Mouse (Mus musculus): ENCODE data around the gene Slc7a14.

Slc7a14 gene

DNA sequence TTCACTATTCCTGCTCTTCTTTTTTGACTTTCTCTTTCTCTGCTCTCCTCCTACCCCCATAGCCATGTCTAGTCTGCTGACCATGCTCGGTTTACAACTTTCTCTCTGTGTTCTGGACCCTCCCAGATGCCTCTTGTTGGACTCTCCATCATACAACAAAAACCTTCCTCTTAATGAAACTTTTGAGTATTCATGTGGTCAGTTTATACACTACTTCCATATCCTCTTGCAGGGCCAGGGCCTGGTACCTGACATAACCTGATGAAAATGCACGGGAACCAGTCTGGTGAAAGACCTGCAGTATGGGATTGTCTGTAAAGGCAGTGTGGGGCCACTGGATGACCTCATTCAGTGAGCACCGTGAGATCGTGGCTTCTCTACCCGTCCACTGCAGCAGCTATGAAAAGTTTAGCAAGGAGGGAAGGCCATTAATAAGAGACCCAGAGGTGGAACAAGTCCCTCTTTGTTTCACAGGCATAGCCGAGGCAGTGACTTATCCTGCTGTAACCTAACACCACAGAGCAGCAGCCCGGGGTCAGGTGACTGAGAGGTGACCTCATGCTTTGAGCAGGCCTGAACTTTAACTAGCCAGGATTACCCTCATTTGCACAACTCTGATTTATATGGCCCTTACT lies 49.7 kb downstream of the Slc7a14 start:
- peak; percentile 39 for DNase-seq

DNA sequence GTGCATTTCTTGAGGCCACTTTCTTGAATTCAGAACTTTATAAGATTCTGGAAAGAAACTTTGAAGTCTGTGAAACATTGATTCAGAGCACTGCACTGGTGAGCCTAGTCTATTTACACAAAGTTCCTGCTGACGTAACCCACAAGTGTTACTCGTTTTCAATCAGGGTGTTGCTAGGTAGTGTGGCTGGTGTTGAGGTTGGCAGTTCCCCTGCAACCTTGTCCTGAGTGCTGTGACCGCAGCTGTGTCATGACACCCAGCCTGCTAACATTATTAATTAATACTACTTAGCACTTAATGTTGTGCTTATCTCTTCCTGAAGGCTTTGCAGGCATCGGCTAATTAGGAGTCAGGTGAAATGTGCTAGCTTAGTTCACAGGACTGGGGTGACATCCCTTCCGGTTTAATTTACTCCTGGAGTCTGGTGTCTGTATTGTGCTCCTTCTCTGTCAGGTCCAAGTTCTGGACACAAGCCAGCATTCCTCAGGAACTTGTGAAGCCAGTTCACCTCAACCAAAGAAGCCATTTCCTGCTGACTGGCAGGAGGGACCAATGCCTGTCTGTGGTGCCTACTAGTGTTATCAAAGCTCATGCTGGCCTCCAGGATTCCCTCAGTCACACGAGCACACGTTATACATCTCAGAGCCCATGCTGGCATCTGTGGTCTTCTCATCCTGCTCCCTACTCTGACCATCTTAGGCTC lies 50.5 kb downstream of the Slc7a14 start:
- peak; percentile 32 for DNase-seq

DNA sequence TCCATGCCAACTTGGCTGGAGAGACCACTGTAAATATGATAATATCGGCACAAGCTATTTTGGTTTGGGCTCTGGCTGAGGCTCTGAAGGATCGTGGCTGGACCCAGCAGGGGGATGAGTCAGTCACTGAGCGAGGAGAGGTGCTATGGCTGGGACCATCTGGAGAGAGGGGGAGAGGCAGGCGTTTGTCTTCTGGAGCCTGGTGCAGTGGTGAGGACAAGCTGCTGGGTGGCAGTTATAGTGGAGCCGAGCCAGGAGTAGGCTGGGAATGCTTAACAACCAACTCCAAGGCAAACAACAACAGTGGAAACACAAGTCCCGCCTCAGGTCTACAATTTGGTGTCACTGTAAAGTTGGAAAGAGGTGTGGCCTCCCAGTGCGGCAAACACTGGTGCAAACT lies 55.8 kb downstream of the Slc7a14 start:
- DNase-seq: no peak

DNA sequence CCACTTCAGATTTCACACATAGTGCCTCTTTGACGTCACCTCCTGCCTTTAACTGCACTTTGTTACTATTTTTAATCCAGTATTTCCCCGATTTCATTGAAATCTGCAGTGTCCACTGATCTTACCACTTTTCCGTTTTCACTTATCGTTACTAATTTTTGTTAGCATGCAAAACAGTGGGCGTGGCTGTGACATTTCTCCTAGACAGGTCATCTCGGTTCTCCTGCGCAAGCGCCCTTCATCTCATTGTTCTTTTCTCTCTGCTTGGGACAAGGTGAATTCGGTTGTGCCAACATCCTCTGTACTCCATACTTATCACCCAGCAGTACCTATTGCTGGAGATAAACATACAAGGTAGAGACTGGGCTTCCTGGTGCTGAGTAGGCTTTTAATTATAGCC lies 56.3 kb downstream of the Slc7a14 start:
- DNase-seq: no peak

DNA sequence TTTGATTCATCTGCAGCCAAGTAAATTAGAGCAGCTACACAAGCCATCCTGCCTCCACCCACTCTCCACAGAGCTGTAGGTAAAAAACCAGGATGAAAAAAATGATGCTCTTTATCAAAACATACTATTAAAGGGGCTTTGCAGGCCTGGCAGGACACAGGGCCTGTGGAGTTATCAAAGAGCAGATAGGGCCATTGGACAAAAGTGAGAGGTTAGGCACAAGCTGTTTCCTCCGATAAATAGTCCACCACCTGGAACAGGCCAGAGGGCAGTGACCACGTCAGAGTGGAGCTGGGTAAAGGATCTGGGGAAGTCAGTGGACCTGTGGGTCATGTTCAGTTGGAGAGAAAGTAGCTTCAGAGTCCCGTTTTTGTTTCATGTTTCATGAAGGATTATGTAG lies 57.6 kb downstream of the Slc7a14 start:
- DNase-seq: no peak

DNA sequence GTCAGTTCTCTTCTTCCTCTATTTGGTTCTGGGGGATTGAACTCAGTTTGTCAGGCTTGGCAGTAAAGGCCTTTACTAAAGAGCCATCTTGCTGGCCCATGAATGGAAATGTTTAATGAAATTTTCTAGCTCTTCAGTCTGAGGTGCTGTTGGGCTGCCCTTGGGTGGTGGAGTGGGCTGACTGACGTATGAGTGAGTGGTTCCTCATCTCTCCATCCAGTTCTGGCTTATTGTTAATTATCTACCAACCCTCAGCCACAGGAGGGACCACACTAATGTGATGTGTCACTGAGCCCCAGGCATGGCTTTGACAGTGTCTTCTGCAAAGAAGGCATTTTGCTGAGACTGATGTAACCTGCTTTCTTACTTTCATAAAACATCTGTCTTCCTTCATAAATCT lies 66.7 kb downstream of the Slc7a14 start:
- no peak for DNase-seq

DNA sequence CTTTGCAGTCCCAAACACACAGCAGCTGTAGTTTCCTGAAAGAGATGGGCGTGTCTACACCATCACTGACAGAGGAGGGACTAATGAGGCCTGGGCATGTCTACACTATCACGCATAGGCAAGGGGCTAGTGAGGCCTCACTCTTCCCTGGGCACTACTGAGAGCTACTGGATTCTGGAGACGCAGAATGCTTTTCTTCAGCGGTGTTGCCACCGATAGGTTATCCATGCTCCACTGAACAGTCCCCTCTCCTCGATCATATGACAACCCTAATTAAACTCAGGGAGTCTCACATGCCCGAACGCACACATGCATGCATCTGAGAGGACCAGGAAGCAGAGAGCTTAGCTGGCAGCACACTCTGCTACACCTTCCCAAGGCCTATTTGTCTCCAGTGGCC lies 69.3 kb downstream of the Slc7a14 start:
- DNase-seq: no peak

DNA sequence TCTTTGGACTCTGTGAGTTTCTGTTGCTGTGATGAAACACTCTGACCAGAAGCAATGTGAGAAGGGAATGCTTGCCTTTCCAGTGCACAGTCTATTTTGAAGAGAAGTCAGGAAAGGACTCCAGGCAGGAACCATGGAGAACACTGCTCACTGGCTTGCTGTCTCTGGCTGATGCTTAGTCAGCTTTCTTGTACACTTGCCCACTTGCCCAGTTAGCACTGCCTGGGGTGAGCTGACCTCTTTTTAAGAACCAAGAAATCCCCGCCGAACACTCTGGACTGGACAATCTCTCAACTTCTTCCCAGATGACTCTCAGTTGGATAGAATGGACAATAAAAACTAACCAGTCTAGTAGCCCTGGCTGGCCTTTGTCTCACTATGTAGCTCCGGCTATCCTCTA lies 70.5 kb downstream of the Slc7a14 start:
- no peak for DNase-seq

DNA sequence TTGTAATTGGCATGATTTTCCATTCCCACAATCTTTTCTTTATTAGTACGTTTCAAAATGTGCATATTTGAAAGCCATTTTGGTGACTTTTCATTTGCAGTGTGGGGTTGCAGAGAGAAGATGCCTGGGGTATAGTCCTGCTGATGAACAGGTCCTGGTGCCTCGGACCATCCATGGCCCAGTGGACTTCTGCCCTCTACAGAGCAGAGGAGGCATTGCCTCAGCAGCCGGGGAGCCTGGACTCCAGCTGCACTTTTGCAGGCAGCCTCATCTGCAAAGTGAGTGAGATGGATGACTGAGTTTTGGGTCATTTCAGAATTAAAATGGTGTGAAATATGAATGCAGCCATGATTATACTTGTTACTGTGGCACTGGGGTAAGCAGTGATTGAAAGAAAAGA lies 72.2 kb downstream of the Slc7a14 start:
- DNase-seq: peak; percentile 38

DNA sequence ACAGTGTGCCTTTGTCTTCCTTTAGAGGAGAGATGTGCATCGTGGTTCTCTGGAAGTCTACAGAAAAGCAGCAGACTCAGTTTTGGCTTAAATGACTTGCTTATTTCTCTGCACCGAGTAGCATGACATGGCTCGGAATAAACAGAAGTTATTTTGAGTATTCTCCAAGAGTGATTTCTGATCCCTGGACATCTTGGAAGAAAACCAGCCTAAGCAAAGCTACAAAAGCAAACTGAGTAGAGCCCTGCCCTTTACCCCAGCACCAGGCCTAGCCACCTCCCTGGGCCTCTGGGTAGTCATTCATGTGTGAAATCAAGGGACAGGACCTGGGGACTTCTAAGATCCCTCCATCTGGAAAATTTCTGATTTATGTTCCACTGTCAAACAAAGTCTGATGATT lies 74.0 kb downstream of the Slc7a14 start:
- DNase-seq: peak; percentile 17

DNA sequence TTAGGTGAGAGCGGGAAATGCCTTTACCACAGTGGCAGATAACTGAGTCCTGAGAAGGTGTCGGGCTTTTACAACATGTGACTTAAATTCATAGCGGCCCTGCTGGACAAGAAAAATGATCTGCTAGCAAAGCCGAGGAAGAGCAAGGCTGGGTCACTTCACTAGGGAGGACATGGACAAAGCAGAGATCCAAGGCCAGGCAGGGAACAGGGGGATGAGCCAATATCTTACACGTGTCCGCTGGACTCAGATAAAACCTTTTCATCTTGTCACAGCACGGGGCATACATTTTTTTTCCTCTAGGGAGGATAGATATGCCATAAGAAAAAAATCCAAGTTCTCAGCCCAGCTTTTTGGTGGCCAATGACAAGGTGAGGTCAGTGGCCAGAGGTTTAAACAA lies 75.8 kb downstream of the Slc7a14 start:
- DNase-seq: no peak

DNA sequence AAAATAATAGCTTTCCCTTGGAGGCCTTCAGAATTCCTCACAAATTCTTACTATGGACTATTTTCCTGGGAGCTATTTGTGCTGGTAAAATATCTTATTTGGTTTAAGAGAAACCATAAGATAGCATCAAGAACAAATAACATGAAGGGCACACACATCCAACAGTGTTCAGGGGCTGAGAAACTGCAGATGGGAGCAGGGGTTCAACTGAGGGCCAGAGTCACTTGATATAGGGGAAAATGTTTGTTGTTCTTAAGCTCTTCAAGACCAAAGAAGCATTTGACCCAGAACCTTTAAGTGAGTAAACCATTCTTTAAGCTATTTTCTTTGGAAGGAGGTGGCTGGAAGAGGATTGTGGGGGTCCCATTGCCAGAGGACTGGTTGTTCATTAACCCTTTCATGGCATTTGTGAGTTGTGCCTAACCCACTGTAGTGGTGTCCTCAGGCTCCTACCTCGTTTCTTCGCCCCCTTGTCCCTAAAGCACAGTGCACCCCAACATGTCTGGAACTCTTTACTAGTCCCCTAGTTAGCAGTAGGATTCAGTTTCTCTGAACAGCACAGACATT lies 76.3 kb downstream of the Slc7a14 start:
- no peak for DNase-seq

DNA sequence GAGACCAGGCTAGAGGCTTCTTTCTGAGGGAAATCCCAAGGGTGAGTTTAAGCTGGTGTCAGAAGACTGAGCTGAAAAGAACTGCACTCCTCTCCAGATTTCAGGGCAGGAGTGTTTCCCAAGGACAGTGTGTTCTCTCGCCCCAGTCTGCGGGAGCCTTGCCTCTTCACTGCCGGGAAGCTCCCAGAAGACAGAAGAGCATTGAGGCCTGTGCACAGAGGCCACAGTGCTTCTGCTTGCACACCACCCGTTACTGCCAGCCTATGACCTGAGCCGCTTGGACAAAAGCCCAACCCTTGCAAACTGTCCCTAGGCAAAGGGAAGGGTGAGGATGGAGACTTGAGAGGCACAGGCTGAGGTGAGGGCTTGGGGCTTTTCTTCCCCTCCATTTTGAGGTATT lies 80.9 kb downstream of the Slc7a14 start:
- DNase-seq: no peak

DNA sequence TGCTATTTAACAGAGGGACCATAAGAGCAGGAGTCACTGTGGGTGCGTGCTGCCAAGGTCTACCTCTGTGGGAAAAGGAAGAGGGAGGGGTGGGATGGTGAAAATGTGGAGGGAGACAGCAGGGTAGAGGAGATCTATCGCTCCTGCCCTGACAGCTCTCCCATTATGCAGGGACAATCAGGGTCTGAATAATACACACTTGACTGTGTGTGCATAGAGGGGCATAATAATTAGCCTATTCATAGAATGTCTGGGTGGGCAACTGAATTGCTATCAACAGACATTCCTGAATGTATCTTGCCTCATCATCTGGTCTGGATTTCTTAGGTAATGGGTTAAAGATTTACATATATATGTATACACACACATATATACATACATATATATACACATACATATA lies 81.7 kb downstream of the Slc7a14 start:
- no peak for DNase-seq

DNA sequence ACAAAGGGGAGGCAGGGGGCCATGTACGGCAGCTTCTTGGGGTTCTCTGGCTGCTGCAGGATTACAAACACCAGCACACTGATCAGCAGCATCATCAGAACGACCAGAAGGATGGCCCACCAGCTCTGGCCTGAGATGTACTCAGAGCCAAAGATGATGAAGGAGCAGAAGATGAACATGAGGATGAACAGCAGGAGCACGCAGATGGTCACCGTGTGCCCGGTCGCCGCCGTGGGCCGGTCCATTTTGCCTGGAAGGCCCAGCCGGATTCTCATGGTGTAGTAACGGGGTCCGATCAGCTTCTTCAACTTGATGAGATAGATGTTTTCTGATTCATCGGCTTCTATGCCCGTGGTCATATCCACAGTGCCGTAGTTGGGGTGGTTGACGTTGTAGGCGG lies 86.6 kb downstream of the Slc7a14 start:
- DNase-seq: no peak

DNA sequence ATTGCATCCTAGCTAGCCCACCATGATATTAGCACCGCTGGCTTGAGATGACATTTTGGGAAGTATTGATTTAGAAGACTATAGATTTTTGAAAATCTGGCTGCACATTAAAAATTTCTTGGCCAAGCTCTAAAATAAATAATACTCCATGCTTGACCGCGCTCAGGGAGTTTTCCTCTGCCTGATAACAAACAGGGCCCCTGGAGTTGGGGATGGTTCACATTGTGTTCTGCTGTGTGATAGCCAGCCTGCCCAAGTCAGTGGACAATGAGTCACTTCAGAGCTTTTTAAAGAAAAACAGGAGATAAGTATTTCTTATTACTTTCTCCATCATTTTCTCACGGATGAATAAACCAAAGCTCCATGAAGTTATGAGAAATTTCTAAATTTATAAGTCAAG lies 90.1 kb downstream of the Slc7a14 start:
- DNase-seq: no peak

DNA sequence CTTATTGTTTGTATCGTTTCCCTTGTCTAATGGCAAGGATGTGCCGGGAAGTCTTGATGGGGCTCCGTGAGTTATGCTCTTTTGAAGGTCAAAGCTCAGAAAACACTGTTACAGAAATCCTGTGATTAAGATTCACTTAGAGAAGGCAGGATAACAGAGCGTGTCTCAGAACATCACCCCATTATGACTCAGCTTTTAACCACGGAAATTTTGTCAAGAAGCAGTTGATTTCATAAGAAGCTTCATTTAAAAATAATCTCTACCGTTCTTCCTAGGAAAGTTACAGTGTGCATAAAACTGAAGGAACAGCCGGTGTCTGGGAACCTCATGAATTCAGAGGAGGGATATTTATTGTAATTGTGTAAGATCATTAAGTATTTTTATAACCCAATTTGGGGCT lies 90.7 kb downstream of the Slc7a14 start:
- no peak for DNase-seq

DNA sequence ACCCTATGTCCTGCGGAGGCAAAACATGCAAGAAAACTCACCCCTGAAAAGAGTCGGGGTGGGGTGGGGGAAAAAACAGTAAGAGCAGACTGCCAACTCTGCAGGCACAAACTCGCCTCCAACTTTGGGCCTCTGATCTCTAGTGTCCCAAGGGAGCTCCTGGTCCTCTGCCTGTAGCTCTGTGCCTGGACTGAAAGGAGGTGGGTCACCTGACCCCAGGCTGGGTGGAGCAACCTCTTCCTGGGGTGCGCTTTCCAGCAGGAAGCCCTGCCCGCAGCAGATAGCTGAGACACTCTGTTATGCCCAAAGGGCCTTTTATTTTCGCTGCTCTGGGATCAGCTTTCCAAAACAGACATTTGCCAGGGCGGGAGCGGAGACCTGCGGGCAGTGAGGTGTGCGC lies 92.7 kb downstream of the Slc7a14 start:
- no peak for DNase-seq

DNA sequence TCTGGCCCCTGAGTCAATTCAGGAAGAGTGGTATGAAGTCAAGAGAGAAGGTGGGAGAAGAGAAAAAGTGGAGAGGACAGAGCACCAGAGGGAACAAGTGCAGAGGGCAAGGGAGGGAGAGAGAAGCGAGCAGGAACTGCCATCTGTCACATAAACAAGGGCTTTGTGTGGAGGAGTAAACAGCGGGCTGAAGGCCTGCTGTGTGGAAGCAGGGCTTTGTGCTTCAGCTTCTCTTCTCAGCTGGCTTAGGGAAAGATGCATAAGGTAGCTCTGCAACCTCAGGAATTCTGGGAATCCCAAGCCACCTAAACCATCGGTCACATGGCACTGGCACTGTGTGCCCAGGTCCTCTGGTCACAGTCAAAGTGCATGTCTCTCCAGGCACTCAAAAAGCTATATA lies 96.4 kb downstream of the Slc7a14 start:
- no peak for DNase-seq

DNA sequence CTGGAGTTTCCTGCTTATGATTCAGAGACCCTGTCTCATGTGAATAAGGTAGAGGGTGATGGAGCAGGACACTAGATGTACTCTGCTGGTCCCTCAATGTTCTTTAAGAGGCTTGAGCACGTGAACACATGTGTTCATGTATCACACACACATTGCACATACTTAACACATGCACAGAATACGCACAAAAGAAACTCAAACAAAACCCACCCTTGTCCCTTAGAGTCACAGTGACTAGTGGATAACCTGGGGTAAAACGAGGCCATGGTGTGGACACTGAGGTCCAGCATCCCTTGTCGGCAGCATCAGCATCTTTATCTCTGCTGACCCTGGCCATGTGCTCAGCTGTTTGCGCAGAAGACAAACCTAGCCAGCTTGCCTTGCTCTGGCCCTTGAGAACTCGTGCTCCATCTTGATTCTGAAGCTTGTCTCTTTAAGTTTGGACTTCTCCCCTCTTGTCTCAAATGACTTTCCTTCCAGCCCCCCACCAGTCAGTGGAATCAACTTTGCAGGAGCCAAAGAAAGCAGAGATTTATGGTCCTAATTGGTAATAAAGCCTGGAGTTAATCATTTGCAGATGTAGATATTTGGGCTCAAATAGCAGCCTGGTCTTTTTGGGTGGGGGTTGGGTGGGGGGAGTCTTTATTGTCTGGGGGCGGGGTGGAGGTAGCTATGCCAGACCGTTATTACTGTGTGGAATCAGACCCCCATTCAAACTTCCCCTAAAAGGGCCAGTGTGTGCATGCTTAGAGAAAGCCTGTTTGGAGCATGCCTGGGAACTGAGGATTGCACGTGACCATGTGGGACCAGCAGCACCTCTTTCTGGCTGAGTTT lies 97.8 kb downstream of the Slc7a14 start:
- DNase-seq: no peak

DNA sequence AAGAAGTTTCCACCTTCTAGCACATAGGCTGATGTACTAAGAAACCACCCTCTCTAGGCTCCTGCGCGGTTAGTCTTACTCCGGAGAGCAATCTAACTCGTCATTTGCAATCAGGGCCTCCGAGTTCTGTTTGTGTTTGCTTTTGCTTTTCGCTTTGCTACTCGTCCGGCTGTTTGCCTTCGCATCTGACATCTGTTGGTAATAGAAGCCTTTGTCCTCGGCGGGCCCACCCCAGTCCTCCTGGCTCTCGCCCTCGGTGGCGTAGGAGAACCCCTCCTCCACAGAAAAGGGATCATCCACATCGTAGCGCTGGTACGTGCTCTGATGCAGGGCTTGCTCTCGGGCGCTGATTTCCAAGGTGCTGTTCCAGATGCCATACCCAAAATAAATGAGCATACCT lies 101.2 kb downstream of the Slc7a14 start:
- no peak for DNase-seq

DNA sequence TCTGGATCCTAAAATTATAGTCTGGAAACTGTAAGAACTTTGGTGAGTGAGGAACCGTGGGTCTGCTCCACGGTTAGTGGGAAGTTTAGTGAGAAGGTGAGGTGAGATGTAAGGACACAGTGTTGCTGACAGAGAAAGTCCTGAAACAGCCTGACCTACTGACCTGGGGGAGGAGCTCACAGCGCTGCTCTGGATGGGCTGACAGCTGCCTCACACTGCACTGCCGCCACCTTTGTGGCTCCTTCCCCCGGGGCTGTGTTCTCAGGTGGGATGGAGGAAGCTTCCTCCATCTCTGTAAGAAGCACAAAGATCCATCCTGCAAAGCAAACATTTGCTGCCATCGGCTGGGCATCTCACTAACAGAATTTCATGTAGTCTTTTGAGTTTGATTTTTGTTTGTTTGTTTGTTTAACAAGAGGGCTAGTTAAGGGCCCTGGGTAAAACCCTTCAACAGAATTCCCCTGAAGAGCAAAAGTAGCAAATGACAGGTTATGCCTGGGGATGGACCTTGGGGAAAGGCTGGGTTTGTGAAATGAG lies 101.7 kb downstream of the Slc7a14 start:
- DNase-seq: no peak

DNA sequence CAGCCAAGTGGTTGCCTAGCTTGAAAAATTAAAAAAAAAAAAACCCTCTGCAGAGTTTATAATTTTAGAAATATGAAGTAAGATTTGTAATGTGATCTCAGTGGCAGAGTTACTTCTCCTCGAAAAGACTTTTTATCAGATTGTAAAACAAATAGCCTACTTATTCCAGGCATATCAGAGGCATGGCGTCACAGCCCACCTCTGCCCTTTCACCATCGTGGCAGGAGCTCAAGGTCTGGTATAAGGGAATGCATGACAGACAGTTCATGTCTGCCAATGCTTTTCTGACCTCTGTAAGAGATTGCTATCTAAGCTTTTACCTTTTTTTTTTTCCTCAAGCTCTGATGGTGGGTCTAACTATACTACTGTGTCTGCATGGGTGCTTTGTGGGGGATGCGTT lies 102.1 kb downstream of the Slc7a14 start:
- no peak for DNase-seq

DNA sequence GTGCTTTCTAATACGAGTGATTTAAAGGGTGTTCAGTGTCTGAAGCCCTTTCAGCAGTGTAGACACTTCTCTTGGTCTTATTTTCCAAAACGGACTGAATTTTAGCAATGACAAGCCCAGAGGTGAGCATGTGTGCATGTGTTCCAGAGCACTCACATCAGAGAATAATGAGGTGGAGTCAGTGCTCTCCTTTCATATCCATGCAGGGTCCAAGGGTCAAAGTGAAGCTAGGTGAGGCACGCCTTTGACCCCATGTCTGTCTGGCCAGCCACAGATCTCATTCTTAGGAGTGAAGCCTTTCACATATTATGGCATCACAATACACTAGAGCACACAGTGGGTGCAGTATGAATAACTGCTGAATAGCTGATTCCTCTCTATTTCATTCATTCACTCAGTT lies 105.0 kb downstream of the Slc7a14 start:
- no peak for DNase-seq

Measured in kidney, postnatal 14 days (tissue).